Mouse (Mus musculus) lung, embryonic 14.5 days (tissue): ENCODE data around the gene Phlpp1. TPM values are rescaled to one million over a fixed set of nuclear protein-coding genes. Genes with fewer than 3 reads are reported as not detected.

Experiments used
- ATAC-seq: fragments of 200-750 bp; cut with Nextera tagmentation; 2 replicates; pipeline ENCODE4 v1.8.0; 2017; ENCODE audit warnings: mild to moderate bottlenecking, moderate TSS enrichment, moderate library complexity; ENCODE audit not compliant: insufficient read depth
- DNase-seq: peaks from one replicate; pipeline ENCODE4 v3.0.0-alpha.2; 2015
- H3K27ac ChIP-seq: fragments of 300-500 bp; sonication (generic); 2 replicates; pipeline ENCODE4 v1.5.1; 2014; ENCODE audit warnings: low read depth, mild to moderate bottlenecking, moderate library complexity
- H3K27me3 ChIP-seq: fragments of 300-500 bp; sonication (generic); 2 replicates; pipeline ENCODE4 v1.6.1; 2014; ENCODE audit warnings: low read length, control low read depth; ENCODE audit not compliant: insufficient read depth
- H3K36me3 ChIP-seq: fragments of 300-500 bp; sonication (generic); 2 replicates; pipeline ENCODE4 v1.6.1; 2014; ENCODE audit warnings: control low read depth; ENCODE audit not compliant: insufficient read depth
- H3K4me1 ChIP-seq: fragments of 300-500 bp; sonication (generic); 2 replicates; pipeline ENCODE4 v1.6.1; 2014; ENCODE audit warnings: antibody characterized with exemption, control low read depth; ENCODE audit not compliant: insufficient read depth
- H3K4me2 ChIP-seq: fragments of 300-500 bp; sonication (generic); 2 replicates; pipeline ENCODE4 v1.6.1; 2014; ENCODE audit warnings: mild to moderate bottlenecking
- H3K4me3 ChIP-seq: fragments of 300-500 bp; sonication (generic); 2 replicates; pipeline ENCODE4 v1.5.1; 2014; ENCODE audit warnings: low read depth, low read length
- H3K9ac ChIP-seq: fragments of 300-500 bp; sonication (generic); 2 replicates; pipeline ENCODE4 v1.6.1; 2014
- H3K9me3 ChIP-seq: fragments of 300-500 bp; sonication (generic); 2 replicates; pipeline ENCODE4 v1.6.1; 2016; ENCODE audit warnings: low read depth, low read length, control low read depth
- CTCF ChIP-seq: IDR thresholded peaks from 2 replicates; pipeline ENCODE4 v1.5.1; 2016; ENCODE audit warnings: antibody characterized with exemption, low read depth
- WGBS: fragments of 180-500 bp; shearing (Covaris S2); extraction: QIAGEN DNeasy Blood & Tissue Kit; methylation state at CpG from one replicate; pipeline ENCODE4 v1.1.7; 2014; 5-methylcytosine and 5-hydroxymethylcytosine counted together
- polyA plus RNA-seq: library from polyadenylated mRNA; unstranded; fragments of >200 nt; fragmentation: Nextera tagmentation; extraction: Ambion mirVana; gene quantifications from 2 replicates; pipeline ENCODE4 v1.2.1, GENCODE M21; 2014

Gene Phlpp1
- polyA plus RNA-seq = 3.9 and 4.2 TPM in 2 replicates

DNA sequence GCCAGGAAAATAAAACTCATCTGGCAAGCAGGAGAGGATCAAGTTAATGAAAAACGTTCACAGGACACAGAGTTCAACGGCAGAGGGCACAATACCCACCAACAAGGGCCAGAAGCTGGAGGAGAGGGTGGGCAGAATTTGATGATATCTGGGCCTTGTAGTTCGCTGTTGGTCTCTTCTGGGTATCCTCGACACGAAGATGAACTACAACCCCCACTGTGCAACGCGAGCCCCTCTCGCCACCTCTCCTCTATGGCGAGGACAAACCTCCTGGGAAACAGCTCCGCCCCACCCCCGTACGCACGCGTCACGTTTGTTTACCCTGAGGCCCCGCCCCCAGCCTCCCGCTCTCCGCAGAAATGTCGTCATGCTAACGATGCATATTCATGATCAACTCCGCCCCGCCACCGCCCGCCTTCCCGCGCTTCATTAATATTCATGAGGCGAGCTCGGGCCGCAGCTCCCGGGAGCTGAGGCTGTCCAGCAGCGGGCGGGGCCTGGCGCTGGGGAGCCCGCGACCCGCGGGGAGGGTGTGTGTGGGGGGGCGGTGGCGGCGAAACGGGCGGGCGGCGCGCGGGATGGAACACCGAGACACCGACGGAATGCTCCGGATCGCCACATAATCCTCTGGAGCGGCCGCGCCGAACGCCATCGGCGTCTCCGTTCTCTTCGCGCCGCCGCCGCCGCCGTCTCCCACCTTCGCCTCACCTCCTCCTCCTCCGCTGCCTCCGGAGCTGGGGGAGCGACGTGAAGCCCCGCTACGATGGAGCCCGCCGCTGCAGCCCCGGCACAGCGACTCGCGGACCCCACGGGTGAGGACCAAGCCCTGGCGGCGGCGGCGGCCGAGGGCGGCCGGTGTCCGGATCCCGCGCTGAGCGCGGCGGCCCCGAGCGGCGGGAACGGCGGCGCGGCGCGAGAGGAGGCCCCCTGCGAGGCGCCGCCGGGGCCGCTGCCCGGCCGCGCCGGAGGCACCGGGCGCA, at the start of gene Phlpp1:
Gene Phlpp1, plus strand, starts transcription at position 512 of the 980 bp plus-strand sequence.
- peak within 1 kb of the TSS; percentile 85 for H3K4me2 ChIP-seq
- H3K9ac ChIP-seq = peak within 1 kb of the TSS; percentile 85
- WGBS = under 1% methylated on average over 75 of the region's 113 CpGs
- peak within 1 kb of the TSS; percentile 82 for H3K4me3 ChIP-seq
- H3K36me3 ChIP-seq = no peaks in the 10 kb centered on the region
- ATAC-seq (peak; percentile 99), DNase-seq (peak; percentile 99)
- H3K27ac ChIP-seq = peak within 1 kb of the TSS; percentile 90
- H3K27me3 ChIP-seq = no peaks in the 10 kb centered on the region
- H3K9me3 ChIP-seq = no peaks in the 10 kb centered on the region
- peak; percentile 71 for TF ChIP-seq CTCF
- H3K4me1 ChIP-seq = 0 out of 2 replicates have a peak, but pooled peaks cover 6% of the 10 kb centered on the region

GRCm38 (mm10) chr1:106126601-106127000, 45.0 kb upstream of the Phlpp1 start:
- H3K9ac ChIP-seq = no peak overlapping the region
- no peaks in the 10 kb centered on the region for H3K27me3 ChIP-seq
- no peak for DNase-seq
- no peak for ATAC-seq
- 81% methylated on average over 3 of the region's 3 CpGs for WGBS
- no peak overlapping the region for H3K4me3 ChIP-seq
- H3K4me1 ChIP-seq = no peaks in the 10 kb centered on the region
- no peak for TF ChIP-seq CTCF
- no peak overlapping the region for H3K27ac ChIP-seq
- no peaks in the 10 kb centered on the region for H3K9me3 ChIP-seq
- no peak overlapping the region for H3K4me2 ChIP-seq
- no peaks in the 10 kb centered on the region for H3K36me3 ChIP-seq

DNA sequence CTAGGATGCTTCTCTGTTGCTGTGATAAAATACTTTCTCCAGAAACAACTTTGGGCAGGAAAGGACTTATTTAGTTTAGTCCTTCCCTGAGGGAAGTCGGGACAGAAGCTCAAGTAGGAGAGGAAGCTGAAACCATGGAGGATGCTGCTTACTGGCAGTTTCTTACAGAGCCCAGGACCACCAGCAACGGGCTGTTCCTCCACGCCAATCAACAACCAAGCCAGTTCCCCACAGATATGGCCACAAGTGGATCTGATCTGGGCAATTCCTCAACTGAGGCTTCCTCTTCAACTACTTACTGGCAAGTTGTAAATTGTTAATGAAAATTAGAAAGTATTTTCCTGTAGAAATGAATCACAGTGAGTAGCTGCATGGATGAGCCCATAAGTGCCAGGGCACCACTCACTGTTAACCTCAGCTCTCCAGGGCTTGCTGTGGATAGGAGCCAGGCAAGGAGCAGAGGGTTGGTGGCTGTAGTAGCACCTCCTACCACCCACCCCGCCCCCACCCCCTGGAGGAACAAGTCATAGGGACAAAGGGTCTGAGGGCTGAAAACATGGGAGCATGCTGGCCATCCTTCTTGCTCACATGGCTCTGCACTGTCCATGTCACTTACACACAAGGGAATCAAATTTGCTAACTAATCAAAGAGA, 39.7 kb upstream of the Phlpp1 start:
- H3K4me3 ChIP-seq = no peak overlapping the region
- DNase-seq = no peak
- ATAC-seq = no peak
- no peak for TF ChIP-seq CTCF
- no peak overlapping the region for H3K4me2 ChIP-seq
- H3K9ac ChIP-seq = no peak overlapping the region
- H3K9me3 ChIP-seq = no peaks in the 10 kb centered on the region
- H3K36me3 ChIP-seq = no peaks in the 10 kb centered on the region
- no peaks in the 10 kb centered on the region for H3K27me3 ChIP-seq
- no peak overlapping the region for H3K27ac ChIP-seq
- no peaks in the 10 kb centered on the region for H3K4me1 ChIP-seq
- 58% methylated on average over 4 of the region's 4 CpGs for WGBS

GRCm38 (mm10) chr1:106132350-106132700, 39.2 kb upstream of the Phlpp1 start:
- no peak overlapping the region for H3K27ac ChIP-seq
- 55% methylated on average over 4 of the region's 4 CpGs for WGBS
- no peak overlapping the region for H3K4me2 ChIP-seq
- H3K27me3 ChIP-seq = no peaks in the 10 kb centered on the region
- H3K4me3 ChIP-seq = no peak overlapping the region
- H3K4me1 ChIP-seq = no peaks in the 10 kb centered on the region
- no peaks in the 10 kb centered on the region for H3K9me3 ChIP-seq
- no peak for TF ChIP-seq CTCF
- no peak overlapping the region for H3K9ac ChIP-seq
- H3K36me3 ChIP-seq = no peaks in the 10 kb centered on the region
- ATAC-seq = no peak
- peak; percentile 17 for DNase-seq

- Histone ChIP-seq H3K4me3 (no peak overlapping the region), H3K27me3 (no peaks in the 10 kb centered on the region), H3K4me1 (no peaks in the 10 kb centered on the region), H3K9ac (no peak overlapping the region), H3K9me3 (no peaks in the 10 kb centered on the region), H3K36me3 (no peaks in the 10 kb centered on the region), H3K4me2 (no peak overlapping the region), H3K27ac (no peak overlapping the region)
- no peak for TF ChIP-seq CTCF
- 89% methylated on average over 2 of the region's 2 CpGs for WGBS
- DNase-seq = no peak
- ATAC-seq = no peak
Observed at GRCm38 (mm10) chr1:106138691-106139090, 32.9 kb upstream of the Phlpp1 start.

DNA sequence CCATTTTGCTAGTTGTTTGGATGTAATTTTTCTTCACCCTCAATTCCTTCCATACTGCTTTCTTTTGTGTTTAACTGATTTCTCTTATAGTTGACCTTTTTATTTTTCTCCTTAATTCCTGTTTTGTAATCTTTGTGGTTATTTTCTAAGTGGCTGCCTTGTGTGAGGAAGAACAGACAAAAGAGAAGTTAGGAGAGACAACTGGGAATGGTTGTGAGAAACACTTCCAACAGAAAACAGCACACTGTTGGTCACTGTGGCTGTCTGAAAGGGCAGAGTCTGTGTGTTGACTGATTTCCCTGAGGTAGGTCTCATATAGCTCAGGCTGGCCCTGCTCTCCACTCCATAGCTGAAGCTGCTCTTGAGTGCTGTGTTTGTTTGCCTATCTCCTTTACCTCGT, 32.4 kb upstream of the Phlpp1 start:
- no peaks in the 10 kb centered on the region for H3K27me3 ChIP-seq
- DNase-seq (no peak), ATAC-seq (no peak)
- H3K4me2 ChIP-seq = no peak overlapping the region
- H3K4me3 ChIP-seq = no peak overlapping the region
- H3K4me1 ChIP-seq = no peaks in the 10 kb centered on the region
- H3K9ac ChIP-seq = no peak overlapping the region
- H3K9me3 ChIP-seq = no peaks in the 10 kb centered on the region
- H3K27ac ChIP-seq = no peak overlapping the region
- no peak for TF ChIP-seq CTCF
- WGBS = 48% methylated on average over 1 of the region's 1 CpGs
- no peaks in the 10 kb centered on the region for H3K36me3 ChIP-seq

DNA sequence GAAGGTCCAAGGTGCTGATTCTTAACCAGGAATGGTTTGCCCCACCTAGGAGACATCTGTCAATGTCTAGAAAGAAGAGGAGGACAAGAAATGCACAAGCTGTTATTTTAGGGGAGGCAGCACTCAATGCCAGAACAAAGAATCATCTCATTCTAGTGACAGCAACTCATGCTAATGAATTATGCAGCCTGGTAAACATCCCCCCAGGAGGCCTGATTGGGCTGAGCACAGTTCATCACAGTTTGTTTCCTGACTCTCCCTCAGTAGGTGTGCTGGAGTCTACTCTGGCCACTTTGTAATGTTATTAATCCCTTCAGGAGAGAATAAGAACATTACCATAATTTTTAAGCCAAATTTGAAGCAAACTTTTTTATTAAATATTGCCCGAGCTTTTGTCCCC, 29.5 kb upstream of the Phlpp1 start:
- no peak overlapping the region for H3K4me2 ChIP-seq
- H3K36me3 ChIP-seq = no peaks in the 10 kb centered on the region
- ATAC-seq = no peak
- H3K27ac ChIP-seq = no peak overlapping the region
- TF ChIP-seq CTCF = no peak
- 91% methylated on average over 1 of the region's 1 CpGs for WGBS
- H3K4me1 ChIP-seq = no peaks in the 10 kb centered on the region
- no peaks in the 10 kb centered on the region for H3K27me3 ChIP-seq
- H3K4me3 ChIP-seq = no peak overlapping the region
- no peaks in the 10 kb centered on the region for H3K9me3 ChIP-seq
- no peak for DNase-seq
- no peak overlapping the region for H3K9ac ChIP-seq
